Mouse (Mus musculus): ENCODE measurements around the gene Mark4.

- TF ChIP-seq EP300 (IDR thresholded peaks at IDR 0.05) (no peak), CTCF (IDR thresholded peaks at IDR 0.05) (peak; percentile 55)
Measured at GRCm38 (mm10) chr7:19506326-19506725, 47.7 kb upstream of the Mark4 start.

Data from lung, postnatal 0 days (tissue).